Mouse (Mus musculus) kidney, postnatal 0 days (tissue): ENCODE data around the gene Tspan5. TPM values are rescaled to one million over a fixed set of nuclear protein-coding genes. Genes with fewer than 3 reads are reported as not detected.

ENCODE experiments used
- ATAC-seq: fragments of 200-750 bp; cut with Nextera tagmentation; replicated peaks from 2 replicates; pipeline ENCODE4 v1.8.0; 2017; ENCODE audit warnings: low read depth, moderate number of reproducible peaks, moderate TSS enrichment, moderate library complexity; ENCODE audit not compliant: low FRiP score
- DNase-seq: peaks from one replicate; pipeline ENCODE4 v3.0.0-alpha.2; 2016; ENCODE audit warnings: low spot score
- H3K27ac ChIP-seq: fragments of 300-500 bp; sonication (generic); 2 replicates; pipeline ENCODE4 v1.5.1; 2014; ENCODE audit warnings: mild to moderate bottlenecking
- H3K27me3 ChIP-seq: fragments of 300-500 bp; sonication (generic); 2 replicates; pipeline ENCODE4 v1.6.1; 2014; ENCODE audit warnings: low read length, mixed read lengths; ENCODE audit not compliant: insufficient read depth
- H3K36me3 ChIP-seq: fragments of 300-500 bp; sonication (generic); 2 replicates; pipeline ENCODE4 v1.6.1; 2014; ENCODE audit warnings: low read length, mixed read lengths; ENCODE audit not compliant: insufficient read depth
- H3K4me1 ChIP-seq: fragments of 300-500 bp; sonication (generic); replicated peaks from 2 replicates; pipeline ENCODE4 v1.6.1; 2014; ENCODE audit warnings: antibody characterized with exemption, low read length, mixed read lengths; ENCODE audit not compliant: insufficient read depth
- H3K4me2 ChIP-seq: fragments of 300-500 bp; sonication (generic); 2 replicates; pipeline ENCODE4 v1.6.1; 2014; ENCODE audit warnings: mild to moderate bottlenecking, low read length, moderate library complexity, mixed read lengths
- H3K4me3 ChIP-seq: fragments of 300-500 bp; sonication (generic); replicated peaks from 2 replicates; pipeline ENCODE4 v1.5.1; 2014; ENCODE audit warnings: low read depth, low read length
- H3K9ac ChIP-seq: fragments of 300-500 bp; sonication (generic); 2 replicates; pipeline ENCODE4 v1.6.1; 2014; ENCODE audit warnings: low read depth, low read length
- H3K9me3 ChIP-seq: fragments of 300-500 bp; sonication (generic); replicated peaks from 2 replicates; pipeline ENCODE4 v1.6.1; 2016; ENCODE audit warnings: low read length, inconsistent platforms, mixed read lengths
- CTCF ChIP-seq: IDR thresholded peaks from 2 replicates; pipeline ENCODE4 v1.5.1; 2016; ENCODE audit warnings: antibody characterized with exemption, low read depth, mild to moderate bottlenecking, moderate library complexity
- WGBS: fragments of 180-500 bp; shearing (Covaris S2); extraction: QIAGEN DNeasy Blood & Tissue Kit; methylation state at CpG from one replicate; pipeline ENCODE4 v1.1.7; 2014; 5-methylcytosine and 5-hydroxymethylcytosine counted together
- polyA plus RNA-seq: library from polyadenylated mRNA; unstranded; fragments of >200 nt; fragmentation: Nextera tagmentation; extraction: Ambion mirVana; gene quantifications from 2 replicates; pipeline ENCODE4 v1.2.1, GENCODE M21; 2015

Tspan5 gene
- polyA plus RNA-seq, 1 experiment from 2014 or later, result 19.0 TPM

GRCm38 (mm10) chr3:138912504-138912903 lies 170.5 kb downstream of the Tspan5 start:
- Histone ChIP-seq H3K4me2 (no peak overlapping the region), H3K4me1 (no peaks in the 10 kb centered on the region; the same call in 1 of the 2 replicates), H3K4me3 (no peak overlapping the region), H3K36me3 (no peaks in the 10 kb centered on the region), H3K27me3 (no peaks in the 10 kb centered on the region), H3K9me3 (no peaks in the 10 kb centered on the region), H3K27ac (no peak overlapping the region), H3K9ac (no peak overlapping the region)
- no peak for ATAC-seq
- no peak for DNase-seq
- no peak for TF ChIP-seq CTCF
- WGBS, result 90% methylated on average over 8 of the region's 8 CpGs

GRCm38 (mm10) chr3:138914626-138915288 lies 172.8 kb downstream of the Tspan5 start:
- Histone ChIP-seq H3K27ac (no peak overlapping the region), H3K27me3 (no peaks in the 10 kb centered on the region), H3K4me3 (no peak overlapping the region), H3K36me3 (no peaks in the 10 kb centered on the region), H3K9ac (no peak overlapping the region), H3K9me3 (no peaks in the 10 kb centered on the region), H3K4me1 (no peaks in the 10 kb centered on the region; the same call in 1 of the 2 replicates), H3K4me2 (no peak overlapping the region)
- ATAC-seq (no peak), DNase-seq (no peak)
- no peak for TF ChIP-seq CTCF
- 50% methylated on average over 8 of the region's 8 CpGs for WGBS

GRCm38 (mm10) chr3:138916591-138916990 lies 174.6 kb downstream of the Tspan5 start:
- ATAC-seq, result no peak
- H3K36me3 ChIP-seq, result no peaks in the 10 kb centered on the region
- no peaks in the 10 kb centered on the region for H3K27me3 ChIP-seq
- H3K4me3 ChIP-seq, result no peak overlapping the region
- H3K27ac ChIP-seq, result no peak overlapping the region
- no peak overlapping the region for H3K4me2 ChIP-seq
- DNase-seq, result no peak
- no peak for TF ChIP-seq CTCF
- no peaks in the 10 kb centered on the region for H3K9me3 ChIP-seq
- H3K4me1 ChIP-seq, result no peaks in the 10 kb centered on the region; the same call in 1 of the 2 replicates
- no peak overlapping the region for H3K9ac ChIP-seq
- 90% methylated on average over 4 of the region's 4 CpGs for WGBS

GRCm38 (mm10) chr3:138917016-138917415 lies 175.0 kb downstream of the Tspan5 start:
- WGBS, result 70% methylated on average over 4 of the region's 4 CpGs
- Histone ChIP-seq H3K9ac (no peak overlapping the region), H3K27me3 (no peaks in the 10 kb centered on the region), H3K27ac (no peak overlapping the region), H3K4me3 (no peak overlapping the region), H3K36me3 (no peaks in the 10 kb centered on the region), H3K4me2 (no peak overlapping the region), H3K4me1 (no peaks in the 10 kb centered on the region; the same call in 1 of the 2 replicates), H3K9me3 (no peaks in the 10 kb centered on the region)
- no peak for ATAC-seq
- DNase-seq, result no peak
- no peak for TF ChIP-seq CTCF

- Histone ChIP-seq H3K4me2 (no peak overlapping the region), H3K9me3 (no peaks in the 10 kb centered on the region), H3K9ac (no peak overlapping the region), H3K27me3 (no peaks in the 10 kb centered on the region), H3K36me3 (no peaks in the 10 kb centered on the region), H3K27ac (no peak overlapping the region), H3K4me1 (no peaks in the 10 kb centered on the region; the same call in 1 of the 2 replicates), H3K4me3 (no peak overlapping the region)
- 91% methylated on average over 4 of the region's 4 CpGs for WGBS
- no peak for TF ChIP-seq CTCF
- no peak for DNase-seq
- 0 out of 2 replicates have a peak, but pooled peaks have one; percentile 40 for ATAC-seq
Observed at GRCm38 (mm10) chr3:138918241-138918640, 176.2 kb downstream of the Tspan5 start.

- no peak overlapping the region for H3K4me2 ChIP-seq
- no peaks in the 10 kb centered on the region for H3K27me3 ChIP-seq
- H3K4me1 ChIP-seq, result no peaks in the 10 kb centered on the region
- TF ChIP-seq CTCF, result no peak
- no peak for DNase-seq
- no peak overlapping the region for H3K9ac ChIP-seq
- WGBS, result 92% methylated on average over 8 of the region's 8 CpGs
- H3K4me3 ChIP-seq, result no peak overlapping the region
- H3K36me3 ChIP-seq, result peaks cover 20% of the 10 kb centered on the region
- H3K27ac ChIP-seq, result no peak overlapping the region
- ATAC-seq, result no peak
- H3K9me3 ChIP-seq, result no peaks in the 10 kb centered on the region
Observed at GRCm38 (mm10) chr3:138926161-138926560, 184.2 kb downstream of the Tspan5 start.
